Mouse (Mus musculus) spleen, adult 2 months (tissue): ENCODE measurements around the gene Sema4f. TPM values are rescaled to one million over a fixed set of nuclear protein-coding genes. Genes with fewer than 3 reads are reported as not detected.

ENCODE experiments used
- DNase-seq, 2 experiments: peaks; one replicate each; pipeline versions ENCODE4 v3.0.0 to v3.0.0-alpha.2; 2012 to 2021; ENCODE audit warnings: low spot score in 2 of 2, low read depth in 1 of 2
- H3K27ac ChIP-seq: fragments of 200-500 bp; 2 replicates; pipeline ENCODE4 v1.5.1; 2012; ENCODE audit warnings: low read length, inconsistent platforms; ENCODE audit not compliant: insufficient read depth
- H3K27me3 ChIP-seq: fragments of 200-500 bp; 2 replicates; pipeline ENCODE4 v1.6.1; 2012; ENCODE audit warnings: mild to moderate bottlenecking, moderate library complexity, low read length, inconsistent platforms; ENCODE audit not compliant: control insufficient read depth, insufficient read depth
- H3K36me3 ChIP-seq: fragments of 200-500 bp; 2 replicates; pipeline ENCODE4 v1.6.1; 2012; ENCODE audit warnings: mild to moderate bottlenecking, low read length, inconsistent platforms; ENCODE audit not compliant: control insufficient read depth, insufficient read depth
- H3K4me1 ChIP-seq: fragments of 200-500 bp; 2 replicates; pipeline ENCODE4 v1.6.1; 2011; ENCODE audit warnings: inconsistent platforms; ENCODE audit not compliant: control insufficient read depth, insufficient read depth, insufficient read length
- H3K4me3 ChIP-seq: fragments of 200-500 bp; 2 replicates; pipeline ENCODE4 v1.5.1; 2011; ENCODE audit warnings: mild to moderate bottlenecking, inconsistent platforms; ENCODE audit not compliant: insufficient read depth, insufficient read length; ENCODE audit errors: extremely low read depth
- CTCF ChIP-seq: fragments of 200-500 bp; IDR thresholded peaks from 2 replicates; pipeline ENCODE4 v1.5.1; 2011; ENCODE audit warnings: mild to moderate bottlenecking, inconsistent platforms; ENCODE audit not compliant: insufficient read depth, insufficient read length, insufficient replicate concordance; ENCODE audit errors: extremely low read depth
- POLR2A ChIP-seq: fragments of 200-500 bp; IDR thresholded peaks from 2 replicates; pipeline ENCODE4 v1.6.1; 2011; ENCODE audit warnings: low read depth, low read length, inconsistent platforms
- WGBS: fragments of 180-500 bp; shearing (Covaris S2); methylation state at CpG from one replicate; pipeline ENCODE4 v1.1.7; 2018; 5-methylcytosine and 5-hydroxymethylcytosine counted together
- polyA plus RNA-seq: library from polyadenylated mRNA; depleted of rRNA; stranded (reverse); fragments of >200 nt; gene quantifications from 2 replicates; pipeline ENCODE4 v1.2.3, GENCODE M21; 2012

Sema4f gene
- polyA plus RNA-seq, 1 experiment, result 3.2 TPM

DNA sequence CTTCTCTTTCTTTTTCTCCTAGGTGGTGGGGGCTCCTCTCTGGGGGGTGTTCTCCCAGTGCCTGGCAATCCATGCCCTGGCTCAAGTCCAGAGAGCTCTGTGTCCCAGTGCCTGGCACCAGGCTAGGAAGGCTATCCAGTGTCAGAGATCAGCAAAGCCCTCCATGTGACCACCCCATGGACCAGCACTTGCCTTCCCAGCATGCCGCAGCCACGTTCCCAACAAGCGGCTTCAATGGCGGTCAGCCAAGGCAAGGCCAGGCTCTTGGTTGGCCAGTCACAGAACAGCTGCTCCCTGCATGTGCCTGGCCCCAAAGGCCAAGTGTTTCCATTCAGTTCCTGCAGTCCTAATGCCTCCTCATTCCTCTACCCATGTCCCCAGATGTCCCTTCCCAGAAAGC lies 53.2 kb downstream of the Sema4f start:
- Histone ChIP-seq H3K27me3 (no peaks in the 10 kb centered on the region), H3K27ac (no peak overlapping the region), H3K4me3 (no peak overlapping the region), H3K36me3 (no peaks in the 10 kb centered on the region), H3K4me1 (no peaks in the 10 kb centered on the region)
- WGBS, result 91% methylated on average over 4 of the region's 4 CpGs
- no peak for DNase-seq
- TF ChIP-seq CTCF, result no peak

DNA sequence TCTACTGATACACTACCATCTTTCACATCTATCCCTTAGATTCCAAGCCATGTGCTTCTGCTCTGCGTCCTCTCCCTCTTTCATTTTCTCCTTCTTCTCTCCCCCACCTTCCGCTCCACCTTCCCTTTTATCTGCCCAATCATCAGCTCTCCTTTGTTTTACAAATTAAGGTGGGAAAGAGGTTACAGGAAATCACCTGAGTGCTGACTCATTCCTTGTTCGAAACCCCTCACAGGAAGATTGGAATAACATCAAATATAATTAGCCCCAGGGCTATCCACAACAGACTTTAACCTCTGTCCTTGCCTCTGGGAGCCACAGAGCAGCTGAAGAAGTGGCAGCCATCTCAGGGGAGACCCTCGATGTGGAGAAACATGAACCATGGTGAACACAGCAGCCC lies 53.7 kb downstream of the Sema4f start:
- 83% methylated on average over 4 of the region's 4 CpGs for WGBS
- Histone ChIP-seq H3K27ac (no peak overlapping the region), H3K36me3 (no peaks in the 10 kb centered on the region), H3K4me1 (no peaks in the 10 kb centered on the region), H3K4me3 (no peak overlapping the region), H3K27me3 (no peaks in the 10 kb centered on the region)
- no peak for DNase-seq
- TF ChIP-seq POLR2A, result no peak
- no peak for TF ChIP-seq CTCF

GRCm38 (mm10) chr6:82885441-82885840 lies 54.1 kb downstream of the Sema4f start:
- no peak for DNase-seq
- Histone ChIP-seq H3K4me1 (no peaks in the 10 kb centered on the region), H3K36me3 (no peaks in the 10 kb centered on the region), H3K27ac (no peak overlapping the region), H3K4me3 (no peak overlapping the region), H3K27me3 (no peaks in the 10 kb centered on the region)
- WGBS, result 77% methylated on average over 2 of the region's 2 CpGs
- no peak for TF ChIP-seq POLR2A
- TF ChIP-seq CTCF, result no peak

GRCm38 (mm10) chr6:82884570-82884969 lies 55.0 kb downstream of the Sema4f start:
- Histone ChIP-seq H3K27ac (no peak overlapping the region), H3K27me3 (no peaks in the 10 kb centered on the region), H3K36me3 (no peaks in the 10 kb centered on the region), H3K4me3 (no peak overlapping the region), H3K4me1 (no peaks in the 10 kb centered on the region)
- 34% methylated on average over 3 of the region's 3 CpGs for WGBS
- no peak for DNase-seq
- TF ChIP-seq CTCF (no peak), POLR2A (no peak)

GRCm38 (mm10) chr6:82881485-82882096 lies 58.0 kb downstream of the Sema4f start:
- Histone ChIP-seq H3K4me1 (no peaks in the 10 kb centered on the region), H3K27me3 (no peaks in the 10 kb centered on the region), H3K27ac (no peak overlapping the region), H3K36me3 (no peaks in the 10 kb centered on the region), H3K4me3 (no peak overlapping the region)
- TF ChIP-seq CTCF, result peak; percentile 33; the same call in 1 of the 2 replicates
- no peak for TF ChIP-seq POLR2A
- no peak for DNase-seq
- WGBS, result 55% methylated on average over 21 of the region's 21 CpGs

GRCm38 (mm10) chr6:82880807-82881206 lies 58.8 kb downstream of the Sema4f start:
- Histone ChIP-seq H3K4me3 (no peak overlapping the region), H3K27me3 (no peaks in the 10 kb centered on the region), H3K27ac (no peak overlapping the region), H3K4me1 (no peaks in the 10 kb centered on the region), H3K36me3 (no peaks in the 10 kb centered on the region)
- TF ChIP-seq POLR2A (no peak), CTCF (no peak)
- no peak for DNase-seq
- 93% methylated on average over 3 of the region's 3 CpGs for WGBS

GRCm38 (mm10) chr6:82879463-82880089 lies 60.0 kb downstream of the Sema4f start:
- TF ChIP-seq CTCF (no peak), POLR2A (no peak)
- H3K36me3 ChIP-seq, result no peaks in the 10 kb centered on the region
- no peak overlapping the region for H3K4me3 ChIP-seq
- no peak for DNase-seq
- 86% methylated on average over 11 of the region's 11 CpGs for WGBS
- no peaks in the 10 kb centered on the region for H3K4me1 ChIP-seq
- no peak overlapping the region for H3K27ac ChIP-seq
- no peaks in the 10 kb centered on the region for H3K27me3 ChIP-seq
